7 mouse cellular contexts compared by ENCODE assay signal in genomic region chr5:143253186-143253880, GRCm38 (mm10). TPM values are rescaled to one million over a fixed set of nuclear protein-coding genes. Genes with fewer than 3 reads are reported as not detected.
DNase-seq lines count a peak whose midpoint lies in the region; ATAC-seq and TF ChIP-seq lines count a peak whose summit lies in the region.

No protein-coding gene starts in this region.

- H3K27ac ChIP-seq in lung, embryonic 14.5 days (ENCODE audit: low read depth) = no peak overlapping the region
- H3K27ac ChIP-seq in forebrain, embryonic 10.5 days = no peak overlapping the region
- H3K27ac ChIP-seq in liver, embryonic 12.5 days = no peak overlapping the region
- H3K27ac ChIP-seq in stomach, postnatal 0 days (replicated peaks) = no peak overlapping the region

- WGBS in lung, embryonic 14.5 days = 8% methylated on average over 101 of the region's 103 CpGs
- 1% methylated on average over 103 of the region's 103 CpGs for WGBS in forebrain, embryonic 10.5 days
- WGBS in liver, embryonic 12.5 days (ENCODE audit: insufficient replicate concordance) = 3% methylated on average over 103 of the region's 103 CpGs
- 22% methylated on average over 90 of the region's 103 CpGs for WGBS in stomach, postnatal 0 days

- no peak for TF ChIP-seq CTCF in lung, embryonic 14.5 days (IDR thresholded peaks at IDR 0.05; ENCODE audit: low read depth)
- TF ChIP-seq CTCF in stomach, postnatal 0 days (IDR thresholded peaks at IDR 0.05; ENCODE audit: low read depth) = no peak

- no peaks in the 10 kb centered on the region for H3K4me1 ChIP-seq in lung, embryonic 14.5 days (ENCODE audit: insufficient read depth)
- peaks cover 25% of the 10 kb centered on the region for H3K4me1 ChIP-seq in forebrain, embryonic 10.5 days
- peaks cover 19% of the 10 kb centered on the region for H3K4me1 ChIP-seq in liver, embryonic 12.5 days
- H3K4me1 ChIP-seq in stomach, postnatal 0 days (replicated peaks; ENCODE audit: control insufficient read depth, insufficient read depth) = no peaks in the 10 kb centered on the region

- intact Hi-C loops in gastrocnemius, postnatal 14 days (cut with DNase I; ENCODE audit: low total_unique reads) = no loop called here

- H3K9me3 ChIP-seq in lung, embryonic 14.5 days (ENCODE audit: low read depth, low read length) = no peaks in the 10 kb centered on the region
- no peaks in the 10 kb centered on the region for H3K9me3 ChIP-seq in forebrain, embryonic 10.5 days
- H3K9me3 ChIP-seq in liver, embryonic 12.5 days (replicated peaks) = no peaks in the 10 kb centered on the region
- H3K9me3 ChIP-seq in stomach, postnatal 0 days (ENCODE audit: control insufficient read depth, low read length) = peaks cover 5% of the 10 kb centered on the region

- H3K4me3 ChIP-seq in lung, embryonic 14.5 days (ENCODE audit: low read depth, low read length) = peak overlapping the region; percentile 45
- H3K4me3 ChIP-seq in forebrain, embryonic 10.5 days = peak overlapping the region; percentile 49
- peak overlapping the region; percentile 41 for H3K4me3 ChIP-seq in liver, embryonic 12.5 days
- peak overlapping the region; percentile 35 for H3K4me3 ChIP-seq in stomach, postnatal 0 days (ENCODE audit: low read depth, low read length)

- H3K36me3 ChIP-seq in lung, embryonic 14.5 days (ENCODE audit: insufficient read depth) = peaks cover 28% of the 10 kb centered on the region; the same call in 1 of the 2 replicates
- peaks cover 79% of the 10 kb centered on the region for H3K36me3 ChIP-seq in forebrain, embryonic 10.5 days (replicated peaks)
- peaks cover 4% of the 10 kb centered on the region; the same call in 1 of the 2 replicates for H3K36me3 ChIP-seq in liver, embryonic 12.5 days
- peaks cover 12% of the 10 kb centered on the region for H3K36me3 ChIP-seq in stomach, postnatal 0 days (ENCODE audit: control insufficient read depth, insufficient read depth, low read length)

- H3K27me3 ChIP-seq in lung, embryonic 14.5 days (ENCODE audit: insufficient read depth, low read length) = peaks cover 73% of the 10 kb centered on the region
- peaks cover 88% of the 10 kb centered on the region for H3K27me3 ChIP-seq in forebrain, embryonic 10.5 days (ENCODE audit: poor library complexity, severe bottlenecking)
- peaks cover 83% of the 10 kb centered on the region for H3K27me3 ChIP-seq in liver, embryonic 12.5 days (replicated peaks)
- H3K27me3 ChIP-seq in stomach, postnatal 0 days (ENCODE audit: control insufficient read depth, insufficient read depth, low read length) = peaks cover 14% of the 10 kb centered on the region

- no peak overlapping the region for H3K9ac ChIP-seq in lung, embryonic 14.5 days
- H3K9ac ChIP-seq in liver, embryonic 12.5 days = no peak overlapping the region
- H3K9ac ChIP-seq in stomach, postnatal 0 days (ENCODE audit: low read length) = no peak overlapping the region

- H3K4me2 ChIP-seq in lung, embryonic 14.5 days = peak overlapping the region; percentile 78
- peak overlapping the region; percentile 59 for H3K4me2 ChIP-seq in liver, embryonic 12.5 days
- peak overlapping the region; percentile 57 for H3K4me2 ChIP-seq in stomach, postnatal 0 days (replicated peaks; ENCODE audit: low read depth)

- peak; percentile 20; the same call in 1 of the 2 replicates for ATAC-seq in lung, embryonic 14.5 days (ENCODE audit: insufficient read depth)
- ATAC-seq in liver, embryonic 12.5 days = no peak
- ATAC-seq in stomach, postnatal 0 days (ENCODE audit: low FRiP score, low TSS enrichment) = no peak

- no peak for TF ChIP-seq EP300 in stomach, postnatal 0 days (optimal IDR thresholded peaks at IDR 0.05)

- peak; percentile 42 for DNase-seq in lung, embryonic 14.5 days
- no peak for DNase-seq in lung, adult 18-20 months
- peak; percentile 63 for DNase-seq in cerebellum, adult 11 months
- DNase-seq in forebrain, embryonic 10.5 days (ENCODE audit: extremely low spot score, low spot score) = peak; percentile 38
- DNase-seq in stomach, postnatal 0 days (ENCODE audit: low spot score) = no peak
- DNase-seq in gastrocnemius, postnatal 14 days = no peak

RNA-seq across cellular contexts. Expression of gene Zfp316, which starts 16.5 kb away (rescaled TPM):
- 2.1 and 2.3 TPM in 2 replicates for polyA plus RNA-seq in lung, embryonic 14.5 days (2014; fragmentation: Nextera tagmentation; extraction: Ambion mirVana)
- 3.1 and 3.4 TPM in 2 replicates for polyA plus RNA-seq in forebrain, embryonic 10.5 days (2016; fragmentation: Nextera tagmentation; extraction: Ambion mirVana)
- 0.78 and 1.0 TPM in 2 replicates for polyA plus RNA-seq in liver, embryonic 12.5 days (2016; fragmentation: Nextera tagmentation; extraction: Ambion mirVana)
- 1.4 and 1.7 TPM in 2 replicates for polyA plus RNA-seq in stomach, postnatal 0 days (2015; fragmentation: Nextera tagmentation; extraction: Ambion mirVana)
- 1 to 10 TPM; 2.8 to 3.5 TPM for total RNA-seq in gastrocnemius, postnatal 14 days (2021)

RNA-seq across cellular contexts. Expression of gene Zfp12, which starts 18.4 kb away (rescaled TPM):
- polyA plus RNA-seq in lung, embryonic 14.5 days (2014; fragmentation: Nextera tagmentation; extraction: Ambion mirVana) = 16.9 and 17.2 TPM in 2 replicates
- polyA plus RNA-seq in forebrain, embryonic 10.5 days (2016; fragmentation: Nextera tagmentation; extraction: Ambion mirVana) = 19.7 and 24.1 TPM in 2 replicates
- 5.5 TPM in 2 replicates for polyA plus RNA-seq in liver, embryonic 12.5 days (2016; fragmentation: Nextera tagmentation; extraction: Ambion mirVana)
- polyA plus RNA-seq in stomach, postnatal 0 days (2015; fragmentation: Nextera tagmentation; extraction: Ambion mirVana) = 4.2 and 4.5 TPM in 2 replicates
- total RNA-seq in gastrocnemius, postnatal 14 days (2021) = 1 to 10 TPM; 7.0 to 8.6 TPM

RNA-seq across cellular contexts. Expression of gene Spdye4a, which starts 26.6 kb away (rescaled TPM):
- polyA plus RNA-seq in lung, embryonic 14.5 days (2014; fragmentation: Nextera tagmentation; extraction: Ambion mirVana) = not detected in 2 replicates
- polyA plus RNA-seq in forebrain, embryonic 10.5 days (2016; fragmentation: Nextera tagmentation; extraction: Ambion mirVana) = not detected in 2 replicates
- not detected in 2 replicates for polyA plus RNA-seq in liver, embryonic 12.5 days (2016; fragmentation: Nextera tagmentation; extraction: Ambion mirVana)
- 0.05 TPM in 1 of 2 replicates, not detected in the other for polyA plus RNA-seq in stomach, postnatal 0 days (2015; fragmentation: Nextera tagmentation; extraction: Ambion mirVana)
- total RNA-seq in gastrocnemius, postnatal 14 days (2021) = not detected

RNA-seq across cellular contexts. Expression of gene Zfp853, which starts 40.1 kb away (rescaled TPM):
- polyA plus RNA-seq in lung, embryonic 14.5 days (2014; fragmentation: Nextera tagmentation; extraction: Ambion mirVana) = not detected in 2 replicates
- polyA plus RNA-seq in forebrain, embryonic 10.5 days (2016; fragmentation: Nextera tagmentation; extraction: Ambion mirVana) = not detected in 2 replicates
- not detected in 2 replicates for polyA plus RNA-seq in liver, embryonic 12.5 days (2016; fragmentation: Nextera tagmentation; extraction: Ambion mirVana)
- polyA plus RNA-seq in stomach, postnatal 0 days (2015; fragmentation: Nextera tagmentation; extraction: Ambion mirVana) = 0.06 TPM in 2 replicates
- total RNA-seq in gastrocnemius, postnatal 14 days (2021) = under 1 TPM; 0.33 to 0.44 TPM

Comparison
In these comparisons a context has a peak if more than half of its experiments do, and no peak if none do; other contexts are left out.
1. DNase-seq: peak in lung, embryonic 14.5 days (single experiment), cerebellum, adult 11 months (single experiment) and forebrain, embryonic 10.5 days (single experiment); none in lung, adult 18-20 months (0 of 2), stomach, postnatal 0 days (single experiment) and gastrocnemius, postnatal 14 days (single experiment).
2. Peak in every context shown above with its lines, with median percentiles within 50 percentile points of each other: H3K4me2 ChIP-seq and H3K4me3 ChIP-seq.